In the genomic region with DNA sequence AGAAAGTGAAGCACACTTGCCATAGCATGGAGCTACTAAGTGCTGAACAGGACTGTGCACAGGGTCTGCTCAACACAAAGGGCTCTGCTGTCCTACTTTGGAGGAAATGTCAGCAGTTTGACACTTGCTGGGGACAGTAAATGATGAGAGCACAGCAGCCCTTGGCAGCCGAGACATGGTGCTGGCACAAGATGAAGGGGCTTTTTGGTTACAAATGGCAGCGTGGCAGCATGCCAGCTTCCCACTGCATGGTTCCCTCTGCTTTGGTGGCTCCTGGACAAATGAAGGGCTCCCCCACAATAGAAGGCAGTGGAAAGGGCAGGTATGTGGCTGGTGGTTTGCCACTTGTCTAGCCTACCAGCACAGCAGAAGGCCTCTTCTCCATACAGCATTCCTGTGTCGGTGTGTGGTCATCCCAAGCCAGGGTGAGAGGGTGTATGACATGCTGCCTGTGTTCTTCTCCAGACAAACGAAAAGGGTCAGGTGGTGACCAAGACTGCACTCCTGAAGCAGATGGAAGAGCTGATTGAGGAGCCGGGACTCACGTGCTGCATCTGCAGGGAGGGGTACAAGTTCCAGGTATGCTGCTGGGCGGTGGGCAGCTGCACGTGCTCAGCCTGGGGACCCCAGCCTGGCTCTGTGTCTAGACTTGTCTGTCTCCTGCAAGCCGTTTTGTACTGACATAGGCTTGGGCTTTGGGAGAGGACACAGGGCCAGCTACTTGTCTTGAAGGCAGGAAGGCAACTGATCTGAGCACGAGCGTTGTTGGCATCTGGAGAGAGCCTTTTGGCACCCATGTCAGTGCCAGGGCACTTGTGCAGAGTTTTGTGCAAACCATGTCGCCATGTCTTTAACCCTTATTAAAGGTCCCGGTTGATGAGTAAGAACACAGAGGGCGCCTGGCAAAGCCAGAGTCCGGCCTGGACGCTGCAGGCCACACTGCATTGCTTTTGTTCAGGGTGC, we compare ENCODE assay signal across 10 mouse cellular contexts. TPM values are rescaled to one million over a fixed set of nuclear protein-coding genes. Genes with fewer than 3 reads are reported as not detected.
DNase-seq lines count a peak whose midpoint lies in the region; ATAC-seq lines count a peak whose summit lies in the region.
"Had no signal": no experiment of that assay in that cellular context is flagged by ENCODE, and none has a peak within 500 bp of the region (broad histone marks: within the 10 kb centered on the region; RNA-seq: fewer than 3 reads in every experiment).

No protein-coding gene starts in this region.

- no peak overlapping the region for H3K9ac ChIP-seq in hindbrain, embryonic 15.5 days
- no peak overlapping the region for H3K9ac ChIP-seq in intestine, embryonic 16.5 days (ENCODE audit: low read depth, low read length)
- H3K9ac ChIP-seq: liver, embryonic 13.5 days had no signal

- DNase-seq in hindbrain, embryonic 10.5 days (ENCODE audit: low spot score), result no peak
- DNase-seq in right cerebral cortex, postnatal 14 days, result peak; percentile 48
- DNase-seq in right cerebral cortex, adult 2 months (ENCODE audit: low spot score in 2 of 2), result no peak
- DNase-seq in cerebellum, postnatal 25 days, result peak; percentile 63 to 79
- no peak for DNase-seq in gastrocnemius, postnatal 14 days
- no peak for DNase-seq in spleen, postnatal 14 days (ENCODE audit: low spot score in 2 of 2)
- DNase-seq: kidney, adult 18-20 months; liver, embryonic 13.5 days had no signal

- H3K4me1 ChIP-seq in hindbrain, embryonic 15.5 days (replicated peaks), result 0 out of 2 replicates have a peak, but pooled peaks cover 9% of the 10 kb centered on the region
- H3K4me1 ChIP-seq in hindbrain, embryonic 10.5 days (replicated peaks), result no peaks in the 10 kb centered on the region
- H3K4me1 ChIP-seq in intestine, embryonic 16.5 days (ENCODE audit: control insufficient read depth, insufficient read depth, low read length), result peaks cover 5% of the 10 kb centered on the region; the same call in 1 of the 2 replicates
- H3K4me1 ChIP-seq: liver, embryonic 13.5 days had no signal

- no peak overlapping the region for H3K4me3 ChIP-seq in hindbrain, embryonic 15.5 days
- no peak overlapping the region for H3K4me3 ChIP-seq in hindbrain, embryonic 10.5 days
- no peak overlapping the region for H3K4me3 ChIP-seq in intestine, embryonic 16.5 days (ENCODE audit: low read length)
- H3K4me3 ChIP-seq: liver, embryonic 13.5 days had no signal

- peaks cover 94% of the 10 kb centered on the region for H3K36me3 ChIP-seq in hindbrain, embryonic 15.5 days
- H3K36me3 ChIP-seq in hindbrain, embryonic 10.5 days, result peaks cover 100% of the 10 kb centered on the region
- peaks cover 55% of the 10 kb centered on the region for H3K36me3 ChIP-seq in intestine, embryonic 16.5 days (ENCODE audit: control insufficient read depth, insufficient read depth, low read length)

- peak; percentile 90 for ATAC-seq in hindbrain, embryonic 15.5 days (ENCODE audit: low FRiP score, low read depth)
- no peak for ATAC-seq in intestine, embryonic 16.5 days

- H3K9me3 ChIP-seq in hindbrain, embryonic 15.5 days, result no peaks in the 10 kb centered on the region
- H3K9me3 ChIP-seq in hindbrain, embryonic 10.5 days, result no peaks in the 10 kb centered on the region
- H3K9me3 ChIP-seq in intestine, embryonic 16.5 days (ENCODE audit: control insufficient read depth, low read length), result no peaks in the 10 kb centered on the region
- H3K9me3 ChIP-seq: liver, embryonic 13.5 days had no signal

- H3K27ac ChIP-seq in hindbrain, embryonic 15.5 days (replicated peaks), result no peak overlapping the region
- no peak overlapping the region for H3K27ac ChIP-seq in hindbrain, embryonic 10.5 days
- no peak overlapping the region for H3K27ac ChIP-seq in intestine, embryonic 16.5 days (ENCODE audit: low read length)
- H3K27ac ChIP-seq: liver, embryonic 13.5 days had no signal

- H3K4me2 ChIP-seq in hindbrain, embryonic 15.5 days, result no peak overlapping the region
- no peak overlapping the region for H3K4me2 ChIP-seq in intestine, embryonic 16.5 days (ENCODE audit: low read depth, low read length)
- H3K4me2 ChIP-seq: liver, embryonic 13.5 days had no signal

- intact Hi-C loops in gastrocnemius, postnatal 14 days (cut with DNase I; ENCODE audit: low total_unique reads), result no loop called here

- no peaks in the 10 kb centered on the region for H3K27me3 ChIP-seq in hindbrain, embryonic 15.5 days
- no peaks in the 10 kb centered on the region for H3K27me3 ChIP-seq in hindbrain, embryonic 10.5 days (ENCODE audit: insufficient read depth, poor library complexity, severe bottlenecking)
- no peaks in the 10 kb centered on the region for H3K27me3 ChIP-seq in intestine, embryonic 16.5 days (replicated peaks; ENCODE audit: control insufficient read depth, insufficient read depth, low read length)
- H3K27me3 ChIP-seq: liver, embryonic 13.5 days had no signal

- 75% methylated on average over 16 of the region's 16 CpGs for WGBS in hindbrain, embryonic 15.5 days
- 94% methylated on average over 16 of the region's 16 CpGs for WGBS in hindbrain, embryonic 10.5 days
- 90% methylated on average over 16 of the region's 16 CpGs for WGBS in intestine, embryonic 16.5 days

RNA-seq across cellular contexts. Expression of gene Iffo2, which starts 53.4 kb away (rescaled TPM):
- polyA plus RNA-seq in hindbrain, embryonic 15.5 days (2015; fragmentation: Nextera tagmentation; extraction: Ambion mirVana), result 4.3 and 5.1 TPM in 2 replicates
- polyA plus RNA-seq in hindbrain, embryonic 10.5 days (2016; fragmentation: Nextera tagmentation; extraction: Ambion mirVana), result 3.6 and 4.6 TPM in 2 replicates
- 1.9 and 2.0 TPM in 2 replicates for polyA plus RNA-seq in intestine, embryonic 16.5 days (2015; fragmentation: Nextera tagmentation; extraction: Ambion mirVana)
- 1 to 10 TPM; 3.9 to 4.9 TPM for total RNA-seq in gastrocnemius, postnatal 14 days (2021)

Comparison
In these comparisons a context has a peak if more than half of its experiments do, and no peak if none do; other contexts are left out.
1. DNase-seq: peak in right cerebral cortex, postnatal 14 days (single experiment) and cerebellum, postnatal 25 days (2 of 2); none in hindbrain, embryonic 10.5 days (single experiment), right cerebral cortex, adult 2 months (0 of 2), gastrocnemius, postnatal 14 days (single experiment) and spleen, postnatal 14 days (0 of 2).